8 mouse cellular contexts compared by ENCODE assay signal in the genomic region with DNA sequence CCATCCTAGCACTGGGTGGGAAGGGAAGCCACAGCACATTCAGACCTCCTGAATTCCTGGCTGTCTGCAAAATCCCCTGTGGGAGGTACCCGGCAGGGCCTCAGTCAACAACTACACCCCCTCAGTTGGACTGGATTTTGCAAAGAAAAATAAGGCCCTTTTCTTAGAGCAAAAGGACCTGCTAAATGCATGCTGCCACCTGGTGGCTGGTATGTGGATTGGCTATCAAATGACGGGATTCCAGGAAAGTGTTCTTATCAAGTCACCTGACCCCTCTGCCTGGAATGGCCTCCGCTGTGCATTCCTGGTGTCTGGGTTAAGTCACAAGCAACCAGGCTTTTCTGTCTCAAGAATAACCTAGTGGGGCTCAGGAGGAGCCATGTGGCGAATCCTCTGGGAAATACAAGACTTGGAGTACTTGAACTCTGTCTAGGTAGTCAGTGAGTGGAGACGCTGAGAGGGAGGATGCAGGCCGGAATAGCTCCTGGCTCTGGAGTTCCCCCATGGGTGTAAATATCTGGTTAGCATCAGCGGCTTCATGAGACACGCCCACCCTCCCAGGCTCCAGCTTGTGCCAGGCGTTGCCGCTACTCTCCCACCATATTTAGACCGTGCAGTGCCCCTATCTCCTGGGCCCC. TPM values are rescaled to one million over a fixed set of nuclear protein-coding genes. Genes with fewer than 3 reads are reported as not detected.
DNase-seq lines count a peak whose midpoint lies in the region; ATAC-seq and TF ChIP-seq lines count a peak whose summit lies in the region.

No protein-coding gene starts in this region.

- H3K9ac ChIP-seq in ES-Bruce4 (ENCODE audit: low read depth, poor library complexity, severe bottlenecking) = peak overlapping the region; percentile 46; the same call in 1 of the 2 replicates
- H3K9ac ChIP-seq in forebrain, embryonic 12.5 days = no peak overlapping the region
- H3K9ac ChIP-seq in liver, postnatal 0 days (replicated peaks) = no peak overlapping the region

- no peaks in the 10 kb centered on the region for H3K27me3 ChIP-seq in ES-Bruce4 (ENCODE audit: control insufficient read depth, insufficient read depth, low read length, poor library complexity, severe bottlenecking)
- H3K27me3 ChIP-seq in forebrain, embryonic 12.5 days = no peaks in the 10 kb centered on the region
- no peaks in the 10 kb centered on the region for H3K27me3 ChIP-seq in liver, postnatal 0 days (ENCODE audit: insufficient read depth, low read length)

- no peak for TF ChIP-seq POLR2A in ES-Bruce4 (IDR thresholded peaks at IDR 0.05; ENCODE audit: insufficient read depth, low read length)

- whole genome bisulfite sequencing in forebrain, embryonic 12.5 days = 47% methylated on average over 11 of the region's 11 CpGs
- WGBS in large intestine, adult 2 months = 39% methylated on average over 11 of the region's 11 CpGs
- WGBS in liver, postnatal 0 days (ENCODE audit: insufficient replicate concordance) = 42% methylated on average over 11 of the region's 11 CpGs

- 0 out of 2 replicates have a peak, but pooled peaks have one; percentile 49 for ATAC-seq in forebrain, embryonic 12.5 days (ENCODE audit: low FRiP score)
- ATAC-seq in liver, postnatal 0 days = peak; percentile 68

- H3K36me3 ChIP-seq in ES-Bruce4 (ENCODE audit: control insufficient read depth, insufficient read depth, low read length, poor library complexity, severe bottlenecking) = no peaks in the 10 kb centered on the region; the same call in 1 of the 2 replicates
- peaks cover 54% of the 10 kb centered on the region for H3K36me3 ChIP-seq in forebrain, embryonic 12.5 days (replicated peaks)
- H3K36me3 ChIP-seq in liver, postnatal 0 days (replicated peaks; ENCODE audit: insufficient read depth, low read length) = no peaks in the 10 kb centered on the region

- H3K4me1 ChIP-seq in ES-Bruce4 (ENCODE audit: control insufficient read depth, insufficient read depth, low read length) = peaks cover 5% of the 10 kb centered on the region
- peaks cover 12% of the 10 kb centered on the region for H3K4me1 ChIP-seq in forebrain, embryonic 12.5 days
- peaks cover 9% of the 10 kb centered on the region for H3K4me1 ChIP-seq in liver, postnatal 0 days (ENCODE audit: insufficient read depth)

- H3K4me2 ChIP-seq in forebrain, embryonic 12.5 days = no peak overlapping the region
- H3K4me2 ChIP-seq in liver, postnatal 0 days (ENCODE audit: low read depth, low read length) = no peak overlapping the region

- H3K4me3 ChIP-seq in ES-Bruce4 (ENCODE audit: low read depth, low read length) = peak overlapping the region; percentile 43
- H3K4me3 ChIP-seq in forebrain, embryonic 12.5 days (replicated peaks) = no peak overlapping the region
- H3K4me3 ChIP-seq in liver, postnatal 0 days (ENCODE audit: low read depth, low read length) = no peak overlapping the region

- peak; percentile 74 for TF ChIP-seq EP300 in ES-Bruce4 (IDR thresholded peaks at IDR 0.05; ENCODE audit: insufficient read depth, low read depth, low read length)
- peak; percentile 17; the same call in 1 of the 2 replicates for TF ChIP-seq EP300 in liver, postnatal 0 days (IDR thresholded peaks at IDR 0.05; ENCODE audit: low read depth)

- DNase-seq in c-Kit-positive CD71-negative TER-119-negative erythroid progenitor cells, embryonic 14.5 days (ENCODE audit: low read depth) = peak; percentile 50
- peak; percentile 88 to 92 for DNase-seq in heart, postnatal 10 days
- DNase-seq in large intestine, adult 2 months (ENCODE audit: low read depth, low spot score) = peak; percentile 85
- peak; percentile 75 for DNase-seq in liver, postnatal 0 days
- peak; percentile 71 for DNase-seq in ovary, postnatal 14 days (ENCODE audit: low spot score)
- peak; percentile 25 for DNase-seq in thymus, postnatal 14 days

- no peaks in the 10 kb centered on the region for H3K9me3 ChIP-seq in ES-Bruce4 (replicated peaks; ENCODE audit: control insufficient read depth, insufficient read depth, low read length, poor library complexity, severe bottlenecking)
- no peaks in the 10 kb centered on the region for H3K9me3 ChIP-seq in forebrain, embryonic 12.5 days
- no peaks in the 10 kb centered on the region for H3K9me3 ChIP-seq in liver, postnatal 0 days (ENCODE audit: low read length)

- peak; percentile 26 for TF ChIP-seq CTCF in ES-Bruce4 (IDR thresholded peaks at IDR 0.05; ENCODE audit: low read depth, low read length)
- peak; percentile 94 for TF ChIP-seq CTCF in liver, postnatal 0 days (IDR thresholded peaks at IDR 0.05; ENCODE audit: low read depth)

- intact Hi-C loops in heart, postnatal 10 days (cut with DNase I) = loop anchor here (1.0 to 10.0 kb wide), 3 partner anchors 38 to 393 kb away; a partner anchor contains a TSS

- H3K27ac ChIP-seq in ES-Bruce4 (ENCODE audit: insufficient read depth, low read length) = peak overlapping the region; percentile 79
- no peak overlapping the region for H3K27ac ChIP-seq in forebrain, embryonic 12.5 days
- no peak overlapping the region for H3K27ac ChIP-seq in liver, postnatal 0 days (ENCODE audit: low read depth)

RNA-seq across cellular contexts. Expression of a gene that starts 8.2 kb away (rescaled TPM):
- polyA plus RNA-seq in ES-Bruce4 (2011; ENCODE audit: insufficient read depth, insufficient read length, low read depth, missing spikeins) = 13.1 and 16.8 TPM in 2 replicates
- 74.8 and 76.3 TPM in 2 replicates for polyA plus RNA-seq in forebrain, embryonic 12.5 days (2016; fragmentation: Nextera tagmentation; extraction: Ambion mirVana)
- 10 to 100 TPM; 29.7 to 36.6 TPM for total RNA-seq in heart, postnatal 10 days (2021)
- 159 and 218 TPM in 2 replicates for polyA plus RNA-seq in large intestine, adult 2 months (2012; rRNA removed)
- polyA plus RNA-seq in liver, postnatal 0 days (2015; fragmentation: Nextera tagmentation; extraction: Ambion mirVana) = 19.7 and 21.5 TPM in 2 replicates

RNA-seq across cellular contexts. Expression of a gene that starts 38.4 kb away (rescaled TPM):
- polyA plus RNA-seq in ES-Bruce4 (2011; ENCODE audit: insufficient read depth, insufficient read length, low read depth, missing spikeins) = 6.2 and 6.6 TPM in 2 replicates
- polyA plus RNA-seq in forebrain, embryonic 12.5 days (2016; fragmentation: Nextera tagmentation; extraction: Ambion mirVana) = 2.4 and 2.8 TPM in 2 replicates
- 10 to 100 TPM; 17.6 to 19.0 TPM for total RNA-seq in heart, postnatal 10 days (2021)
- 109 and 152 TPM in 2 replicates for polyA plus RNA-seq in large intestine, adult 2 months (2012; rRNA removed)
- 4.5 and 4.6 TPM in 2 replicates for polyA plus RNA-seq in liver, postnatal 0 days (2015; fragmentation: Nextera tagmentation; extraction: Ambion mirVana)

RNA-seq across cellular contexts. Expression of a gene that starts 40.0 kb away (rescaled TPM):
- not detected in 2 replicates for polyA plus RNA-seq in ES-Bruce4 (2011; ENCODE audit: insufficient read depth, insufficient read length, low read depth, missing spikeins)
- not detected in 2 replicates for polyA plus RNA-seq in forebrain, embryonic 12.5 days (2016; fragmentation: Nextera tagmentation; extraction: Ambion mirVana)
- total RNA-seq in heart, postnatal 10 days (2021) = not detected
- not detected in 2 replicates for polyA plus RNA-seq in large intestine, adult 2 months (2012; rRNA removed)
- not detected in 2 replicates for polyA plus RNA-seq in liver, postnatal 0 days (2015; fragmentation: Nextera tagmentation; extraction: Ambion mirVana)

Comparison
In these comparisons a context has a peak if more than half of its experiments do, and no peak if none do; other contexts are left out.
1. DNase-seq: peak in every context shown above with its lines; median percentile 90 in heart, postnatal 10 days; 85 in large intestine, adult 2 months; 75 in liver, postnatal 0 days; 71 in ovary, postnatal 14 days; 50 in c-Kit-positive CD71-negative TER-119-negative erythroid progenitor cells, embryonic 14.5 days; 25 in thymus, postnatal 14 days.
2. RNA of a gene that starts 38.4 kb away (polyA plus RNA-seq): 109 to 152 TPM in large intestine, adult 2 months; 6.2 to 6.6 TPM in ES-Bruce4, 4.5 to 4.6 TPM in liver, postnatal 0 days and 2.4 to 2.8 TPM in forebrain, embryonic 12.5 days; every median in the first group is over 10 times any median in the second.